Mouse (Mus musculus): ENCODE results near the gene Snx32.

DNA sequence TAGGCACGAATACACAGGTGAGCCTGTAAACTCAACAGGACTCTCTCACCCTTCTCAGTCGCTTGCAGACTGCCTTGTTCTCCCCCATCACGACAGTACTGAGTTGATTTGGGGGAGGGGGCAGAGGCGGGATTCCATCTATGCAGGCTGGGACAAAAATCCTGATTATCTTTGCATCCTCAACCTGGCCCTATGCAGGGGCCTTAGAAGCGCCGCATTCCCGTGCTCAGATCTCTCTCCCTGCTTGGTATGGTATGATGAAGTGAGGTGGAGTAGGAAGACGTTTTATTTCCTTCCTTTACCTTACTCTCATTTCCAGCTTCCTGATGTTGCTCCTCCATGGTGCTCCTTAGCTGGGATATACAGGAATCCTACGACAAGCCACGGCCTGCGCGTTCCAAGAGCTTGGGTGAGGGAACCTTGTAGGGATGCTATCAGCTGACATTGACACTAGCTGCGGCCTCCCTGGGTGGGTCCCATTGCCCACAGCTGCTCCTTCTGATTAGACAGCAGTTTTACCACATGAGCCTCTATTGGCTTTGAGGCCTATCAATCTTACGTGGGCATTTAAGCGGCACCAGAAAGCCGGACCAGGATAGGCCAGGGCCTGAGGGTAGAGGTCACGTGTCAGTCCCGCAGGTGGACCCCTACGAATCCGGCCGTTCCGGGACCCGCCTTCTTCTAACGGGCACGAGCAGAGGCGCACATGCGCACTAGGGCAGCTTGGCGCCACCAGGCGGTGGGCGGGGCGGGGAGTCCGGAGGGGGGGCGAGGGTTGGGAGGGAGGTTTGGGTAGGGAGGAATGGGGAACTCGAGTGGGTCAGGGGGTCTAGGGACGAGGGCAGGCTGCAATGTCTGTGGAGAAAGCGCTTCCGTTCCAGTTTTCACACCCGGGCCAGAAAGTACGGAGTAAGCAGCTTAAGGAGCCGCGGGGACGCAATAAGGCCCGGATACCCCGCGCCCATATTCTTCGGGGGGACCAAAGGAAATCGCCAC, at the start of gene Snx32:
- TF ChIP-seq POLR2A (IDR thresholded peaks at IDR 0.05; ENCODE audit: insufficient read length, low read depth) = peak; percentile 51
- TF ChIP-seq POLR2AphosphoS2 (IDR thresholded peaks at IDR 0.05; ENCODE audit: insufficient read length, low read depth) = peak; percentile 45
- TF ChIP-seq SRF (IDR thresholded peaks at IDR 0.05; ENCODE audit: control insufficient read depth, insufficient read length, low read depth) = no peak
- peak in 1 of 3 experiments; percentile 14 for TF ChIP-seq MYOD1 (IDR thresholded peaks at IDR 0.05; ENCODE audit: control insufficient read depth in 1 of 3, insufficient read length in 2 of 3, low read depth in 2 of 3)
- TF ChIP-seq USF1 (IDR thresholded peaks at IDR 0.05; ENCODE audit: low read depth) = peak; percentile 85
- TF ChIP-seq MYOG (IDR thresholded peaks at IDR 0.05; ENCODE audit: control insufficient read depth in 1 of 3, insufficient read depth in 1 of 3, insufficient read length in 2 of 3, low read depth in 2 of 3) = peak in 1 of 3 experiments; percentile 28
- TF ChIP-seq E2F4 (IDR thresholded peaks at IDR 0.05; ENCODE audit: insufficient read depth) = no peak
- TF ChIP-seq TCF3 (IDR thresholded peaks at IDR 0.05; ENCODE audit: insufficient read length, low read depth) = no peak
- TF ChIP-seq REST (IDR thresholded peaks at IDR 0.05; ENCODE audit: insufficient read depth, insufficient read length) = no peak
- TF ChIP-seq MAX (IDR thresholded peaks at IDR 0.05; ENCODE audit: low read depth) = no peak
- TF ChIP-seq TCF12 (IDR thresholded peaks at IDR 0.05; ENCODE audit: insufficient read depth, poor library complexity, severe bottlenecking) = no peak
- no peak for TF ChIP-seq CEBPB (IDR thresholded peaks at IDR 0.05; ENCODE audit: insufficient read depth, poor library complexity, severe bottlenecking)
